Mouse (Mus musculus): ENCODE data around the gene Dlgap5. TPM values are rescaled to one million over a fixed set of nuclear protein-coding genes. Genes with fewer than 3 reads are reported as not detected.

Dlgap5 gene
- total and polyA plus RNA-seq, 3 experiments: 45.0 to 71.2 (median 62.4) TPM

DNA sequence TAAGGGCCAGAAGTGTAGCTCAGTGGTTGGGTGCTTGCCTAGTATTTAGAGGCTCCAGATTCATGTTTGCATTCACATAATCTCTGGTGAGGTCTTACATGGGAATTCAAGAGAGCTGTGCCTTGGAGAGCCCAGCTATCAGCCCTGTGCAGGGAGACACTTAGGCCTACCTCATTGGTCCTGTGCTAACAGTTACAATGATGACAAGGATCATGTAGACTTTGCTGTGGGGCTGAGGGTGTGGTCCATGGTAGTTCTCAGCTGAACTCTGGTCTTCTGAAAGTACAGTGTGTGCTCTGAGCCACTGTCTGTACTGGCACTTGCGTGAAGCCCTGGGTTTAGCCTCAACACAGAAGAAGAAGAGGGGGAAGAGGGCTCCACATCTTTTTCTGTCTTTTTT, 71.5 kb downstream of the Dlgap5 start:
- Histone ChIP-seq H3K79me2 (ENCODE audit: control insufficient read depth, insufficient read depth, low read length, poor library complexity) (no peaks in the 10 kb centered on the region), H3K27ac (ENCODE audit: control insufficient read depth, low read depth, low read length) (no peak overlapping the region), H3K9ac (ENCODE audit: control insufficient read depth, low read depth, low read length, poor library complexity, severe bottlenecking) (no peak overlapping the region), H3K9me3 (replicated peaks; ENCODE audit: insufficient read depth, low read length) (no peaks in the 10 kb centered on the region), H3K4me3 (ENCODE audit: control insufficient read depth in 1 of 2, insufficient read depth in 1 of 2, low read depth in 2 of 2, low read length in 2 of 2) (no peak overlapping the region), H3K27me3 (ENCODE audit: control insufficient read depth in 1 of 2, insufficient read depth in 2 of 2, low read length in 2 of 2) (no peaks in the 10 kb centered on the region), H3K36me3 (ENCODE audit: control insufficient read depth in 1 of 2, insufficient read depth in 2 of 2, low read length in 2 of 2) (peaks cover 0 to 5% of the 10 kb centered on the region in 2 experiments; a peak in 2 of 4 replicates), H3K4me1 (ENCODE audit: control insufficient read depth in 1 of 2, insufficient read depth in 2 of 2, low read length in 2 of 2) (peaks cover 5 to 10% of the 10 kb centered on the region in 2 experiments)
- no peak for DNase-seq (ENCODE audit: low read depth, low spot score)
- TF ChIP-seq ETS1 (IDR thresholded peaks at IDR 0.05; ENCODE audit: low read depth, low read length) (no peak), USF2 (IDR thresholded peaks at IDR 0.05; ENCODE audit: borderline replicate concordance in 1 of 2, insufficient read depth in 1 of 2, low read depth in 1 of 2, low read length in 2 of 2) (no peak), ZNF384 (IDR thresholded peaks at IDR 0.05; ENCODE audit: low read depth, low read length) (no peak), MYC (IDR thresholded peaks at IDR 0.05; ENCODE audit: low read depth, low read length) (no peak), MAX (IDR thresholded peaks at IDR 0.05; ENCODE audit: low read length) (no peak)

DNA sequence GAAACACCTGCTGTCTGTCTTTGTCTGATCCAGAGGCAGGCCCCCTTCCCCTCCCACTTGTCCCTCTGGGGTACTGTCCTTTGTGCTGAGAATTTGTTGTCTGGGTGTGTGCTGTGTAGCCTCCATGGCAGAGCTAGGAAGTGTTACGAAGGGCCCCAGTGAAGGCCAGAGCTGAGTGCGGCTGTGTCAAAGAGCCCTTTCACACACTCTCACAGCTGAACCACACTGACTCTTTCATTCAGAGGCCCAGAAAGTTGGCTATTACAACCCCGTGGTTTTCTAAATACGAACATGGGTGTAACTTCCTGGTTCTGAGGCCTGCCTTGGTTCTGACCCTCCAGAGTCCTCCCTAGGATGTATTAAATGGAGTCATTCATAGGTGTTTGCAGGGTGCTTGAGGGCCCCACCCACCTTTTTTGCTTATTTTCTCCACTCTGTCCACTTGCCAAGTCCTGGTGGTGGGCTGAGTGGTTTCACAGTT, 76.4 kb downstream of the Dlgap5 start:
- Histone ChIP-seq H3K79me2 (ENCODE audit: control insufficient read depth, insufficient read depth, low read length, poor library complexity) (no peaks in the 10 kb centered on the region), H3K9me3 (replicated peaks; ENCODE audit: insufficient read depth, low read length) (no peaks in the 10 kb centered on the region), H3K27me3 (ENCODE audit: control insufficient read depth in 1 of 2, insufficient read depth in 2 of 2, low read length in 2 of 2) (no peaks in the 10 kb centered on the region), H3K4me1 (ENCODE audit: control insufficient read depth in 1 of 2, insufficient read depth in 2 of 2, low read length in 2 of 2) (no peaks in the 10 kb centered on the region), H3K27ac (ENCODE audit: control insufficient read depth, low read depth, low read length) (no peak overlapping the region), H3K4me3 (ENCODE audit: control insufficient read depth in 1 of 2, insufficient read depth in 1 of 2, low read depth in 2 of 2, low read length in 2 of 2) (no peak overlapping the region), H3K36me3 (ENCODE audit: control insufficient read depth in 1 of 2, insufficient read depth in 2 of 2, low read length in 2 of 2) (no peaks in the 10 kb centered on the region), H3K9ac (ENCODE audit: control insufficient read depth, low read depth, low read length, poor library complexity, severe bottlenecking) (no peak overlapping the region)
- no peak for DNase-seq (ENCODE audit: low read depth, low spot score)
- TF ChIP-seq GABPA (IDR thresholded peaks at IDR 0.05; ENCODE audit: low read depth, low read length): no peak
- TF ChIP-seq CTCF (IDR thresholded peaks at IDR 0.05 in 2 of 3, conservative IDR thresholded peaks at IDR 0.05 in 1 of 3; ENCODE audit: control insufficient read depth in 1 of 3, insufficient read depth in 1 of 3, low read depth in 2 of 3, low read length in 3 of 3, poor library complexity in 1 of 3, severe bottlenecking in 1 of 3): no peak
- TF ChIP-seq CHD1 (IDR thresholded peaks at IDR 0.05; ENCODE audit: low read depth, low read length): no peak
- no peak for TF ChIP-seq MAFK (IDR thresholded peaks at IDR 0.05; ENCODE audit: borderline replicate concordance, low read depth, low read length)
- TF ChIP-seq POLR2A (IDR thresholded peaks at IDR 0.05; ENCODE audit: control insufficient read depth in 1 of 2, insufficient read depth in 1 of 2, low read depth in 1 of 2, low read length in 2 of 2, poor library complexity in 1 of 2): no peak
- no peak for TF ChIP-seq MEF2A (IDR thresholded peaks at IDR 0.05; ENCODE audit: extremely low read depth, insufficient replicate concordance, low read depth, low read length, poor library complexity, severe bottlenecking)
- TF ChIP-seq ELF1 (IDR thresholded peaks at IDR 0.05; ENCODE audit: low read depth, low read length): no peak

DNA sequence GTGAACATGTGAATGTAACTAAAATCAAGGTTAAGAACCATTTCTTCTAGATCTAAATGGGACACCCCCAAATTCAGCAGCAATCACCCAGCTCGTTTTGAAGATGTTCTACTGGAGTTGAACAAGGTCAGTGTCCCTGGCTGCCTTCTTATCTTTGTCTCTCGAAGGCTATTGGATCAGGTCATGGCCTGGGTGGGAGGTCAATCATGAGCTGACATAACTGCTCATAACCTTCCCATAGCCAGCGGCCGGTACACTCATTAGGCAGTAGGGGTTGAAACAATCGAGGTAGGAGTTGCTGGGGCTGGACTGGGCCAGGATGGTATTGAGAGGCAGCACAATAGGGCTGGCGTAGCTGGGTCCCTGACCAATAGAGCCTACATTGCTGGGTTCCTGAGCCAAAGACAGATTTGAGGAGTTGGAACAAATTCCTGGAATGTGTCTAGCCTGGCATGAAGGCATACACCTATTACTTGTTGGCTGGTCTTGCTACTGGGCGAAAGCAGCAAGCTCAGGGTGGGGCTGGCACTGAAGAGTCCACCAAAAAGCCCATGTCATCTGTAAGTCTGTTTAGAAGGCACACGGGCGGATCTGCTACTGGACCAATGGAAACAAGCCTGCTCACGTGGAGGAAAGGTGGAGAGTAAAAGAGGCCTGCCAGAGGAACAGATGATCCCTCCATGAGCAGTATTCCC, 77.8 kb downstream of the Dlgap5 start:
- Histone ChIP-seq H3K4me1 (ENCODE audit: control insufficient read depth in 1 of 2, insufficient read depth in 2 of 2, low read length in 2 of 2) (no peaks in the 10 kb centered on the region), H3K9me3 (replicated peaks; ENCODE audit: insufficient read depth, low read length) (no peaks in the 10 kb centered on the region), H3K79me2 (ENCODE audit: control insufficient read depth, insufficient read depth, low read length, poor library complexity) (no peaks in the 10 kb centered on the region), H3K27me3 (ENCODE audit: control insufficient read depth in 1 of 2, insufficient read depth in 2 of 2, low read length in 2 of 2) (no peaks in the 10 kb centered on the region), H3K9ac (ENCODE audit: control insufficient read depth, low read depth, low read length, poor library complexity, severe bottlenecking) (no peak overlapping the region), H3K36me3 (ENCODE audit: control insufficient read depth in 1 of 2, insufficient read depth in 2 of 2, low read length in 2 of 2) (no peaks in the 10 kb centered on the region), H3K4me3 (ENCODE audit: control insufficient read depth in 1 of 2, insufficient read depth in 1 of 2, low read depth in 2 of 2, low read length in 2 of 2) (no peak overlapping the region), H3K27ac (ENCODE audit: control insufficient read depth, low read depth, low read length) (no peak overlapping the region)
- TF ChIP-seq SMC3 (IDR thresholded peaks at IDR 0.05; ENCODE audit: low read depth, low read length) (no peak), BHLHE40 (IDR thresholded peaks at IDR 0.05; ENCODE audit: borderline replicate concordance, low read depth, low read length) (no peak), RCOR1 (IDR thresholded peaks at IDR 0.05; ENCODE audit: low read depth, low read length) (no peak), USF2 (IDR thresholded peaks at IDR 0.05; ENCODE audit: borderline replicate concordance in 1 of 2, insufficient read depth in 1 of 2, low read depth in 1 of 2, low read length in 2 of 2) (no peak), E2F4 (IDR thresholded peaks at IDR 0.05; ENCODE audit: borderline replicate concordance, low read depth, low read length) (no peak), CHD1 (IDR thresholded peaks at IDR 0.05; ENCODE audit: low read depth, low read length) (no peak), POLR2A (IDR thresholded peaks at IDR 0.05; ENCODE audit: control insufficient read depth in 1 of 2, insufficient read depth in 1 of 2, low read depth in 1 of 2, low read length in 2 of 2, poor library complexity in 1 of 2) (no peak), ETS1 (IDR thresholded peaks at IDR 0.05; ENCODE audit: low read depth, low read length) (no peak), EP300 (IDR thresholded peaks at IDR 0.05; ENCODE audit: low read depth in 1 of 2, low read length in 2 of 2) (no peak), NRF1 (IDR thresholded peaks at IDR 0.05; ENCODE audit: insufficient read depth, low read depth, low read length, poor library complexity, severe bottlenecking) (no peak), TBP (IDR thresholded peaks at IDR 0.05; ENCODE audit: low read depth, low read length) (no peak), TAL1 (IDR thresholded peaks at IDR 0.05; ENCODE audit: low read length) (no peak)
- DNase-seq (ENCODE audit: low read depth, low spot score): no peak
